Mouse (Mus musculus) midbrain, postnatal 0 days (tissue): ENCODE data around the gene Cdc42bpa. TPM values are rescaled to one million over a fixed set of nuclear protein-coding genes. Genes with fewer than 3 reads are reported as not detected.

Experiments used
- ATAC-seq: fragments of 200-750 bp; cut with Nextera tagmentation; 2 replicates; pipeline ENCODE4 v1.8.0; 2017; ENCODE audit warnings: moderate number of reproducible peaks, mild to moderate bottlenecking, moderate TSS enrichment, moderate library complexity; ENCODE audit not compliant: low FRiP score
- DNase-seq: peaks from one replicate; pipeline ENCODE4 v3.0.0-alpha.2; 2015; ENCODE audit warnings: low spot score
- H3K27ac ChIP-seq: fragments of 300-500 bp; sonication (generic); 2 replicates; pipeline ENCODE4 v1.5.1; 2014; ENCODE audit warnings: low read depth, mild to moderate bottlenecking, low read length, mixed read lengths
- H3K27me3 ChIP-seq: fragments of 300-500 bp; sonication (generic); 2 replicates; pipeline ENCODE4 v1.6.1; 2014; ENCODE audit warnings: low read length, control low read depth, mixed read lengths; ENCODE audit not compliant: insufficient read depth
- H3K36me3 ChIP-seq: fragments of 300-500 bp; sonication (generic); 2 replicates; pipeline ENCODE4 v1.6.1; 2014; ENCODE audit warnings: low read length, control low read depth, mixed read lengths; ENCODE audit not compliant: insufficient read depth
- H3K4me1 ChIP-seq: fragments of 300-500 bp; sonication (generic); 2 replicates; pipeline ENCODE4 v1.6.1; 2014; ENCODE audit warnings: mild to moderate bottlenecking, control low read depth, antibody characterized with exemption, low read length, mixed read lengths; ENCODE audit not compliant: insufficient read depth
- H3K4me2 ChIP-seq: fragments of 300-500 bp; sonication (generic); 2 replicates; pipeline ENCODE4 v1.6.1; 2014; ENCODE audit warnings: low read depth, mild to moderate bottlenecking, low read length, mixed read lengths; ENCODE audit not compliant: poor library complexity, severe bottlenecking
- H3K4me3 ChIP-seq: fragments of 300-500 bp; sonication (generic); 2 replicates; pipeline ENCODE4 v1.5.1; 2014; ENCODE audit warnings: low read depth, mild to moderate bottlenecking, low read length, moderate library complexity
- H3K9ac ChIP-seq: fragments of 300-500 bp; sonication (generic); replicated peaks from 2 replicates; pipeline ENCODE4 v1.6.1; 2014; ENCODE audit warnings: mild to moderate bottlenecking, low read length, moderate library complexity, mixed read lengths; ENCODE audit not compliant: poor library complexity, severe bottlenecking
- H3K9me3 ChIP-seq: fragments of 300-500 bp; sonication (generic); 2 replicates; pipeline ENCODE4 v1.6.1; 2016; ENCODE audit warnings: low read length, control low read depth
- CTCF ChIP-seq: IDR thresholded peaks from 2 replicates; pipeline ENCODE4 v1.5.1; 2016; ENCODE audit warnings: antibody characterized with exemption, mild to moderate bottlenecking
- WGBS: fragments of 180-500 bp; shearing (Covaris S2); extraction: QIAGEN DNeasy Blood & Tissue Kit; methylation state at CpG from one replicate; pipeline ENCODE4 v1.1.7; 2014; 5-methylcytosine and 5-hydroxymethylcytosine counted together
- polyA plus RNA-seq: library from polyadenylated mRNA; unstranded; fragments of >200 nt; fragmentation: Nextera tagmentation; extraction: Ambion mirVana; gene quantifications from 2 replicates; pipeline ENCODE4 v1.2.1, GENCODE M21; 2015
- total RNA-seq: library from RNA; depleted of rRNA; stranded (reverse); fragments of >200 nt; gene quantifications from 2 replicates; pipeline ENCODE4 v1.2.3, GENCODE M21; 2014

Cdc42bpa gene
- total and polyA plus RNA-seq, 2 experiments from 2014 or later, result 29.3 to 108 TPM

GRCm38 (mm10) chr1:179940071-179940786, 20.0 kb upstream of the Cdc42bpa start:
- Histone ChIP-seq H3K9me3 (no peaks in the 10 kb centered on the region), H3K4me3 (no peak overlapping the region), H3K36me3 (no peaks in the 10 kb centered on the region), H3K27ac (no peak overlapping the region), H3K27me3 (no peaks in the 10 kb centered on the region), H3K4me2 (no peak overlapping the region), H3K9ac (no peak overlapping the region), H3K4me1 (no peaks in the 10 kb centered on the region)
- ATAC-seq, result no peak
- no peak for DNase-seq
- TF ChIP-seq CTCF, result no peak
- WGBS, result 77% methylated on average over 23 of the region's 23 CpGs

- H3K4me1 ChIP-seq, result no peaks in the 10 kb centered on the region
- H3K27me3 ChIP-seq, result no peaks in the 10 kb centered on the region
- DNase-seq (no peak), ATAC-seq (no peak)
- H3K36me3 ChIP-seq, result no peaks in the 10 kb centered on the region
- H3K9me3 ChIP-seq, result no peaks in the 10 kb centered on the region
- H3K27ac ChIP-seq, result no peak overlapping the region
- no peak overlapping the region for H3K4me2 ChIP-seq
- H3K4me3 ChIP-seq, result no peak overlapping the region
- WGBS, result 91% methylated on average over 14 of the region's 14 CpGs
- TF ChIP-seq CTCF, result no peak
- H3K9ac ChIP-seq, result no peak overlapping the region
These were observed 19.4 kb upstream of the Cdc42bpa start for GRCm38 (mm10) chr1:179940787-179941352.

DNA sequence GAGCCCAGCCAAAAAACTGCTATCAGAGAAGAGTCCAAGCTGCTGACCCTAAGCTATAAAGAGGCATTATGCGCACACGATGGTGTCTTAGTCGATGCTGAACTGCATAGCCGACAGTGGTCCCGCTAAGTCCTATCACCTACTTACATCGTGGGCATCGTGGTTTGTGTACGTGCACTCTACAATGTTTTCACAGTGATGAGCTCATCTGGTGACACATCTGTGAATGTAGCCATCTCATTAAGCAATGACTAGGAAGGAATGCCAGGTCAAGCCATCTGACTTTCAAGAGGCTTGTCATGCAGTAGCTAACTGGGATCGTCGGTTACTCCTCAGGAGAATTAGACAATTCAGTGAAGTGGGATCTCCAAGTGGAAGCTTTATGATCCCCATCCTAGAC, 15.3 kb upstream of the Cdc42bpa start:
- H3K27ac ChIP-seq, result no peak overlapping the region
- H3K9ac ChIP-seq, result no peak overlapping the region
- no peaks in the 10 kb centered on the region for H3K9me3 ChIP-seq
- no peak overlapping the region for H3K4me2 ChIP-seq
- DNase-seq (no peak), ATAC-seq (no peak)
- H3K27me3 ChIP-seq, result no peaks in the 10 kb centered on the region
- no peaks in the 10 kb centered on the region for H3K36me3 ChIP-seq
- no peak for TF ChIP-seq CTCF
- no peak overlapping the region for H3K4me3 ChIP-seq
- no peaks in the 10 kb centered on the region for H3K4me1 ChIP-seq
- WGBS, result 94% methylated on average over 10 of the region's 10 CpGs

GRCm38 (mm10) chr1:179946616-179947015, 13.7 kb upstream of the Cdc42bpa start:
- 61% methylated on average over 2 of the region's 2 CpGs for WGBS
- H3K9ac ChIP-seq, result no peak overlapping the region
- no peaks in the 10 kb centered on the region for H3K4me1 ChIP-seq
- DNase-seq (no peak), ATAC-seq (no peak)
- H3K36me3 ChIP-seq, result no peaks in the 10 kb centered on the region
- no peak overlapping the region for H3K4me2 ChIP-seq
- no peak overlapping the region for H3K27ac ChIP-seq
- H3K27me3 ChIP-seq, result no peaks in the 10 kb centered on the region
- no peak overlapping the region for H3K4me3 ChIP-seq
- H3K9me3 ChIP-seq, result no peaks in the 10 kb centered on the region
- TF ChIP-seq CTCF, result no peak

GRCm38 (mm10) chr1:179947653-179948052, 12.6 kb upstream of the Cdc42bpa start:
- Histone ChIP-seq H3K27me3 (no peaks in the 10 kb centered on the region), H3K4me3 (no peak overlapping the region), H3K9ac (no peak overlapping the region), H3K4me1 (no peaks in the 10 kb centered on the region), H3K4me2 (no peak overlapping the region), H3K9me3 (no peaks in the 10 kb centered on the region), H3K36me3 (no peaks in the 10 kb centered on the region), H3K27ac (no peak overlapping the region)
- 93% methylated on average over 2 of the region's 2 CpGs for WGBS
- ATAC-seq (no peak), DNase-seq (no peak)
- no peak for TF ChIP-seq CTCF

DNA sequence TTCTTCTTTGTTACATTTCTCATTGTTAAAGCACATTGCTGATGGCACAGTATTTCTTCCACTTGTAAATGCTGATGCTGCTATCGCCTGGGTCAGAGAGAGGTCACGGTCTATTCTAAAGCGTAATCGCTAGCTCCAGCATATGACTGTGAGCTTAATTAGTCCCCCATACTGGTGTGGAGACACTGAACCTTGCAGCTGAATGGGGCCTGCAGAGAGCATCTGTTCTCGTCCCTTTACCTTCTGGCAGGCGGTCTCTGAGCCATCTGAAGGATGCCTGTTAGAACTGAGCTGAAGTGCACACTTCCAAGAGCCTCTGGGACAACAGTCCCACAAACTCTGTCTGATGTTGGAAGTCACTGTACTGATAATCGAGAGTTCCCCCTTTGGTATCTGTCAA, 8.7 kb upstream of the Cdc42bpa start:
- no peaks in the 10 kb centered on the region for H3K36me3 ChIP-seq
- H3K4me1 ChIP-seq, result no peaks in the 10 kb centered on the region
- H3K27me3 ChIP-seq, result no peaks in the 10 kb centered on the region
- no peak overlapping the region for H3K9ac ChIP-seq
- H3K9me3 ChIP-seq, result no peaks in the 10 kb centered on the region
- WGBS, result 56% methylated on average over 7 of the region's 7 CpGs
- H3K4me3 ChIP-seq, result no peak overlapping the region
- H3K4me2 ChIP-seq, result no peak overlapping the region
- no peak for TF ChIP-seq CTCF
- ATAC-seq (no peak), DNase-seq (peak; percentile 47)
- no peak overlapping the region for H3K27ac ChIP-seq
